Mouse (Mus musculus) MEL (cell line): ENCODE measurements around the gene Mybpc3.

Source experiments
- ELF1 ChIP-seq: IDR thresholded peaks from 2 replicates; pipeline ENCODE4 v1.6.1; 2014; ENCODE audit warnings: low read depth, mild to moderate bottlenecking, inconsistent platforms, low read length, improper control_type of control experiment, moderate library complexity
- JUND ChIP-seq: IDR thresholded peaks from 2 replicates; pipeline ENCODE4 v1.6.1; 2011; ENCODE audit warnings: low read depth, mild to moderate bottlenecking, improper control_type of control experiment, low read length

DNA sequence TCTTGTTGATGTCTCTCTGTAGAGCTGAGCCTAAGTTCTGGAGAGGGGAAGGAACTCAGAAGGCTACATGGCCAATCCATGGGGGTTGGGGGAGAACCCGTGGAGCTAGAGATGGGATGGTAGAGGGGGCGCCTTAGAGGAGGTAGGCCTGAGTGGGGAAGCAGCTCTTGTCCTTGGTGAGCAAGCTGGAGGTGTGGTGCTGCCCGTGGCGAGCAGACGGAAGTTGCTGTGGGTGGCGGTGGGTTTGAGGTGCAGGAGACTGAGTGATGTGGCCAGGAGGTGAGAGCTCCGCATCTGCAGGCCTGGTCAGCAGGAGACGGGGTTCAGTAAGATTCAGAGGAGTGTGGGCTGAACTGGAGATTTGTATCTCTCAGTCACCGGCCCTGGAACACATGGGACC is 30.5 kb upstream of the Mybpc3 start:
- TF ChIP-seq JUND (no peak), ELF1 (no peak)
